Mouse (Mus musculus): ENCODE data around the gene Slc39a2. TPM values are rescaled to one million over a fixed set of nuclear protein-coding genes. Genes with fewer than 3 reads are reported as not detected.

Slc39a2 gene
- polyA plus RNA-seq, 1 experiment from 2014 or later: 0.42 TPM

GRCm38 (mm10) chr14:51870756-51871155 lies 21.9 kb upstream of the Slc39a2 start:
- WGBS: 68% methylated on average over 2 of the region's 2 CpGs
- H3K4me3 ChIP-seq (ENCODE audit: low read depth, low read length): no peak overlapping the region
- H3K4me1 ChIP-seq (ENCODE audit: insufficient read depth): no peaks in the 10 kb centered on the region
- H3K9me3 ChIP-seq (ENCODE audit: low read depth, low read length): no peaks in the 10 kb centered on the region
- H3K36me3 ChIP-seq (ENCODE audit: insufficient read depth): no peaks in the 10 kb centered on the region
- H3K9ac ChIP-seq: no peak overlapping the region
- DNase-seq: no peak
- no peak for TF ChIP-seq CTCF (IDR thresholded peaks at IDR 0.05; ENCODE audit: low read depth)
- no peak overlapping the region for H3K4me2 ChIP-seq
- no peak for ATAC-seq (ENCODE audit: insufficient read depth)
- H3K27me3 ChIP-seq (ENCODE audit: insufficient read depth, low read length): no peaks in the 10 kb centered on the region
- H3K27ac ChIP-seq (ENCODE audit: low read depth): no peak overlapping the region

GRCm38 (mm10) chr14:51871741-51872140 lies 20.9 kb upstream of the Slc39a2 start:
- H3K27ac ChIP-seq (ENCODE audit: low read depth): no peak overlapping the region
- ATAC-seq (ENCODE audit: insufficient read depth) (no peak), DNase-seq (no peak)
- no peaks in the 10 kb centered on the region for H3K4me1 ChIP-seq (ENCODE audit: insufficient read depth)
- no peak overlapping the region for H3K4me2 ChIP-seq
- 62% methylated on average over 9 of the region's 9 CpGs for WGBS
- TF ChIP-seq CTCF (IDR thresholded peaks at IDR 0.05; ENCODE audit: low read depth): no peak
- no peaks in the 10 kb centered on the region for H3K27me3 ChIP-seq (ENCODE audit: insufficient read depth, low read length)
- H3K36me3 ChIP-seq (ENCODE audit: insufficient read depth): no peaks in the 10 kb centered on the region
- no peaks in the 10 kb centered on the region for H3K9me3 ChIP-seq (ENCODE audit: low read depth, low read length)
- no peak overlapping the region for H3K9ac ChIP-seq
- no peak overlapping the region for H3K4me3 ChIP-seq (ENCODE audit: low read depth, low read length)

GRCm38 (mm10) chr14:51877517-51877916 lies 15.2 kb upstream of the Slc39a2 start:
- Histone ChIP-seq H3K9me3 (ENCODE audit: low read depth, low read length) (no peaks in the 10 kb centered on the region), H3K36me3 (ENCODE audit: insufficient read depth) (no peaks in the 10 kb centered on the region), H3K9ac (no peak overlapping the region), H3K4me3 (ENCODE audit: low read depth, low read length) (no peak overlapping the region), H3K27me3 (ENCODE audit: insufficient read depth, low read length) (no peaks in the 10 kb centered on the region), H3K4me1 (ENCODE audit: insufficient read depth) (no peaks in the 10 kb centered on the region), H3K4me2 (no peak overlapping the region), H3K27ac (ENCODE audit: low read depth) (no peak overlapping the region)
- WGBS: 69% methylated on average over 3 of the region's 3 CpGs
- TF ChIP-seq CTCF (IDR thresholded peaks at IDR 0.05; ENCODE audit: low read depth): no peak
- ATAC-seq (ENCODE audit: insufficient read depth) (no peak), DNase-seq (no peak)

GRCm38 (mm10) chr14:51883527-51884030 lies 9.1 kb upstream of the Slc39a2 start:
- no peaks in the 10 kb centered on the region for H3K9me3 ChIP-seq (ENCODE audit: low read depth, low read length)
- peaks cover 20% of the 10 kb centered on the region for H3K36me3 ChIP-seq (ENCODE audit: insufficient read depth)
- H3K27me3 ChIP-seq (ENCODE audit: insufficient read depth, low read length): no peaks in the 10 kb centered on the region
- peak overlapping the region; percentile 55; the same call in 1 of the 2 replicates for H3K27ac ChIP-seq (ENCODE audit: low read depth)
- peak overlapping the region; percentile 40; the same call in 1 of the 2 replicates for H3K9ac ChIP-seq
- peak overlapping the region; percentile 79 for H3K4me2 ChIP-seq
- ATAC-seq (ENCODE audit: insufficient read depth): peak; percentile 68
- 1% methylated on average over 4 of the region's 4 CpGs for whole genome bisulfite sequencing
- peak overlapping the region; percentile 67 for H3K4me3 ChIP-seq (ENCODE audit: low read depth, low read length)
- TF ChIP-seq CTCF (IDR thresholded peaks at IDR 0.05; ENCODE audit: low read depth): peak; percentile 73; the same call in 1 of the 2 replicates
- no peaks in the 10 kb centered on the region; the same call in 1 of the 2 replicates for H3K4me1 ChIP-seq (ENCODE audit: insufficient read depth)
- peak; percentile 90 for DNase-seq

GRCm38 (mm10) chr14:51884031-51884544 lies 8.6 kb upstream of the Slc39a2 start:
- Histone ChIP-seq H3K9me3 (ENCODE audit: low read depth, low read length) (no peaks in the 10 kb centered on the region), H3K9ac (peak overlapping the region; percentile 40), H3K4me1 (ENCODE audit: insufficient read depth) (no peaks in the 10 kb centered on the region; the same call in 1 of the 2 replicates), H3K4me2 (peak overlapping the region; percentile 79), H3K27me3 (ENCODE audit: insufficient read depth, low read length) (no peaks in the 10 kb centered on the region), H3K4me3 (ENCODE audit: low read depth, low read length) (peak overlapping the region; percentile 67), H3K36me3 (ENCODE audit: insufficient read depth) (peaks cover 25% of the 10 kb centered on the region), H3K27ac (ENCODE audit: low read depth) (peak overlapping the region; percentile 55; the same call in 1 of the 2 replicates)
- no peak for TF ChIP-seq CTCF (IDR thresholded peaks at IDR 0.05; ENCODE audit: low read depth)
- DNase-seq: peak; percentile 71
- under 1% methylated on average over 14 of the region's 14 CpGs for whole genome bisulfite sequencing
- peak; percentile 47 for ATAC-seq (ENCODE audit: insufficient read depth)

GRCm38 (mm10) chr14:51884598-51885331 lies 7.9 kb upstream of the Slc39a2 start, which contains the start of gene Mettl17:
Gene Mettl17, plus strand, starts transcription at chr14:51884842.
- Histone ChIP-seq H3K4me2 (peak within 1 kb of the TSS; percentile 79), H3K36me3 (ENCODE audit: insufficient read depth) (peaks cover 31% of the 10 kb centered on the region), H3K9me3 (ENCODE audit: low read depth, low read length) (no peaks in the 10 kb centered on the region), H3K27ac (ENCODE audit: low read depth) (peak within 1 kb of the TSS; percentile 69), H3K9ac (peak within 1 kb of the TSS; percentile 67), H3K4me1 (ENCODE audit: insufficient read depth) (no peaks in the 10 kb centered on the region; the same call in 1 of the 2 replicates), H3K4me3 (ENCODE audit: low read depth, low read length) (peak within 1 kb of the TSS; percentile 67), H3K27me3 (ENCODE audit: insufficient read depth, low read length) (no peaks in the 10 kb centered on the region)
- ATAC-seq (ENCODE audit: insufficient read depth) (peak; percentile 97), DNase-seq (peak; percentile 99)
- TF ChIP-seq CTCF (IDR thresholded peaks at IDR 0.05; ENCODE audit: low read depth): peak; percentile 19
- WGBS: under 1% methylated on average over 43 of the region's 43 CpGs

GRCm38 (mm10) chr14:51886051-51886450 lies 6.6 kb upstream of the Slc39a2 start:
- H3K4me3 ChIP-seq (ENCODE audit: low read depth, low read length): peak overlapping the region; percentile 67; the same call in 1 of the 2 replicates
- WGBS: 62% methylated on average over 6 of the region's 6 CpGs
- H3K27ac ChIP-seq (ENCODE audit: low read depth): no peak overlapping the region
- H3K9ac ChIP-seq: no peak overlapping the region
- no peaks in the 10 kb centered on the region for H3K27me3 ChIP-seq (ENCODE audit: insufficient read depth, low read length)
- DNase-seq (no peak), ATAC-seq (ENCODE audit: insufficient read depth) (no peak)
- no peaks in the 10 kb centered on the region for H3K9me3 ChIP-seq (ENCODE audit: low read depth, low read length)
- TF ChIP-seq CTCF (IDR thresholded peaks at IDR 0.05; ENCODE audit: low read depth): no peak
- H3K4me1 ChIP-seq (ENCODE audit: insufficient read depth): no peaks in the 10 kb centered on the region; the same call in 1 of the 2 replicates
- peaks cover 44% of the 10 kb centered on the region for H3K36me3 ChIP-seq (ENCODE audit: insufficient read depth)
- H3K4me2 ChIP-seq: peak overlapping the region; percentile 79

Measured in lung, embryonic 14.5 days (tissue).